Mouse (Mus musculus) myocyte (in vitro differentiated cells): Measurements from ENCODE around the gene Srpk3. TPM values are rescaled to one million over a fixed set of nuclear protein-coding genes. Genes with fewer than 3 reads are reported as not detected.

ENCODE experiments used
- H3K27me3 ChIP-seq: one replicate; pipeline ENCODE4 v1.6.1; 2011; ENCODE audit not compliant: control insufficient read depth, insufficient read depth, insufficient read length
- H3K36me3 ChIP-seq: one replicate; pipeline ENCODE4 v1.6.1; 2011; ENCODE audit not compliant: control insufficient read depth, insufficient read depth
- H3K4me2 ChIP-seq: one replicate; pipeline ENCODE4 v1.6.1; 2011; ENCODE audit warnings: low read depth, control low read depth
- H3K4me3 ChIP-seq: one replicate; pipeline ENCODE4 v1.5.1; 2011; ENCODE audit warnings: mild to moderate bottlenecking, control low read depth, moderate library complexity
- H3K79me2 ChIP-seq: one replicate; pipeline ENCODE4 v1.6.1; 2011; ENCODE audit not compliant: control insufficient read depth, insufficient read depth
- H3ac ChIP-seq: one replicate; pipeline ENCODE4 v1.6.1; 2011; ENCODE audit not compliant: control insufficient read depth, insufficient read length
- CEBPB ChIP-seq: IDR thresholded peaks from 2 replicates; pipeline ENCODE4 v1.6.1; 2011; ENCODE audit warnings: mild to moderate bottlenecking, moderate library complexity; ENCODE audit not compliant: poor library complexity, insufficient read depth, severe bottlenecking
- E2F4 ChIP-seq: IDR thresholded peaks from one replicate; pipeline ENCODE4 v1.6.1; 2011; ENCODE audit warnings: mild to moderate bottlenecking, control low read depth, moderate library complexity; ENCODE audit not compliant: insufficient read depth
- MAX ChIP-seq: IDR thresholded peaks from one replicate; pipeline ENCODE4 v1.6.1; 2011; ENCODE audit warnings: low read depth, mild to moderate bottlenecking, control low read depth
- MYOD1 ChIP-seq, 3 experiments: IDR thresholded peaks; one replicate each; pipeline ENCODE4 v1.6.1; 2011; ENCODE audit warnings: control low read depth in 2 of 3, low read depth in 2 of 3, mild to moderate bottlenecking in 2 of 3, moderate library complexity in 1 of 3; ENCODE audit not compliant: insufficient read length in 2 of 3, control insufficient read depth in 1 of 3
- MYOG ChIP-seq, 3 experiments: IDR thresholded peaks; one replicate each; pipeline ENCODE4 v1.6.1; 2011; ENCODE audit warnings: control low read depth in 2 of 3, low read depth in 2 of 3, mild to moderate bottlenecking in 2 of 3; ENCODE audit not compliant: insufficient read length in 2 of 3, control insufficient read depth in 1 of 3, insufficient read depth in 1 of 3
- POLR2A ChIP-seq: IDR thresholded peaks from one replicate; pipeline ENCODE4 v1.6.1; 2011; ENCODE audit warnings: low read depth, mild to moderate bottlenecking, control low read depth, moderate library complexity; ENCODE audit not compliant: insufficient read length
- POLR2AphosphoS2 ChIP-seq: IDR thresholded peaks from one replicate; pipeline ENCODE4 v1.6.1; 2011; ENCODE audit warnings: low read depth, control low read depth; ENCODE audit not compliant: insufficient read length
- REST ChIP-seq: IDR thresholded peaks from one replicate; pipeline ENCODE4 v1.6.1; 2011; ENCODE audit warnings: mild to moderate bottlenecking, control low read depth, moderate library complexity; ENCODE audit not compliant: insufficient read depth, insufficient read length
- SRF ChIP-seq: IDR thresholded peaks from one replicate; pipeline ENCODE4 v1.6.1; 2011; ENCODE audit warnings: low read depth; ENCODE audit not compliant: control insufficient read depth, insufficient read length
- TCF12 ChIP-seq: IDR thresholded peaks from one replicate; pipeline ENCODE4 v1.6.1; 2011; ENCODE audit warnings: mild to moderate bottlenecking, control low read depth; ENCODE audit not compliant: poor library complexity, insufficient read depth, severe bottlenecking
- TCF3 ChIP-seq: IDR thresholded peaks from one replicate; pipeline ENCODE4 v1.6.1; 2011; ENCODE audit warnings: low read depth, control low read depth; ENCODE audit not compliant: insufficient read length
- USF1 ChIP-seq: IDR thresholded peaks from one replicate; pipeline ENCODE4 v1.6.1; 2011; ENCODE audit warnings: low read depth, mild to moderate bottlenecking, control low read depth, moderate library complexity
- polyA plus RNA-seq: library from polyadenylated mRNA; unstranded; fragments of >200 nt; fragmentation: generic; extraction: Trizol; gene quantifications from one replicate; pipeline ENCODE4 v1.2.1, GENCODE M21; 2012; ENCODE audit warnings: missing spikeins

Gene Srpk3
- polyA plus RNA-seq, 1 experiment, result 16.9 TPM

- H3K27me3 ChIP-seq, result no peaks in the 10 kb centered on the region
- no peak for TF ChIP-seq SRF
- TF ChIP-seq MYOD1 (IDR thresholded peaks at IDR 0.05; ENCODE audit: control insufficient read depth in 1 of 3, insufficient read length in 2 of 3, low read depth in 2 of 3), result no peak
- TF ChIP-seq CEBPB, result no peak
- TF ChIP-seq TCF3, result no peak
- TF ChIP-seq POLR2AphosphoS2, result no peak
- TF ChIP-seq REST, result no peak
- TF ChIP-seq USF1, result no peak
- TF ChIP-seq E2F4, result no peak
- TF ChIP-seq TCF12, result no peak
- TF ChIP-seq MYOG (IDR thresholded peaks at IDR 0.05; ENCODE audit: control insufficient read depth in 1 of 3, insufficient read depth in 1 of 3, insufficient read length in 2 of 3, low read depth in 2 of 3), result no peak
- no peak for TF ChIP-seq MAX
- TF ChIP-seq POLR2A, result no peak
- no peaks in the 10 kb centered on the region for H3K36me3 ChIP-seq
- H3K4me3 ChIP-seq, result no peak overlapping the region
- H3K79me2 ChIP-seq, result no peaks in the 10 kb centered on the region
- no peak overlapping the region for H3ac ChIP-seq
- H3K4me2 ChIP-seq, result no peak overlapping the region
Observed at GRCm38 (mm10) chrX:73765311-73765710, 8.9 kb upstream of the Srpk3 start.

GRCm38 (mm10) chrX:73767267-73767666 is 6.9 kb upstream of the Srpk3 start:
- H3K27me3 ChIP-seq, result no peaks in the 10 kb centered on the region

GRCm38 (mm10) chrX:73774802-73775483 is 738 bp downstream of the Srpk3 start:
- H3ac ChIP-seq, result no peak overlapping the region
- peak overlapping the region; percentile 6 for H3K4me3 ChIP-seq
- TF ChIP-seq SRF (no peak), POLR2AphosphoS2 (peak; percentile 73), E2F4 (no peak), MYOD1 (IDR thresholded peaks at IDR 0.05; ENCODE audit: control insufficient read depth in 1 of 3, insufficient read length in 2 of 3, low read depth in 2 of 3) (no peak), TCF3 (no peak), REST (no peak), MYOG (IDR thresholded peaks at IDR 0.05; ENCODE audit: control insufficient read depth in 1 of 3, insufficient read depth in 1 of 3, insufficient read length in 2 of 3, low read depth in 2 of 3) (peak in 1 of 3 experiments; percentile 33), CEBPB (no peak), POLR2A (peak; percentile 19), USF1 (no peak), MAX (no peak)

More at GRCm38 (mm10) chrX:73767267-73767666, 6.9 kb upstream of the Srpk3 start:
- H3K36me3 ChIP-seq, result no peaks in the 10 kb centered on the region
- H3K4me3 ChIP-seq, result no peak overlapping the region
- no peaks in the 10 kb centered on the region for H3K79me2 ChIP-seq
- TF ChIP-seq POLR2A, result no peak
- TF ChIP-seq TCF12, result no peak
- no peak for TF ChIP-seq MYOG (IDR thresholded peaks at IDR 0.05; ENCODE audit: control insufficient read depth in 1 of 3, insufficient read depth in 1 of 3, insufficient read length in 2 of 3, low read depth in 2 of 3)
- no peak for TF ChIP-seq E2F4
- TF ChIP-seq CEBPB, result no peak
- TF ChIP-seq SRF, result no peak
- H3K4me2 ChIP-seq, result no peak overlapping the region
- H3ac ChIP-seq, result no peak overlapping the region

GRCm38 (mm10) chrX:73782227-73782626 is 8.0 kb downstream of the Srpk3 start:
- Histone ChIP-seq H3K4me3 (no peak overlapping the region), H3K36me3 (peaks cover 25% of the 10 kb centered on the region), H3K79me2 (peaks cover 36% of the 10 kb centered on the region), H3ac (no peak overlapping the region), H3K27me3 (no peaks in the 10 kb centered on the region), H3K4me2 (no peak overlapping the region)
- TF ChIP-seq TCF12 (no peak), REST (no peak), E2F4 (no peak), POLR2AphosphoS2 (no peak), CEBPB (no peak), MAX (no peak), TCF3 (no peak), SRF (no peak), MYOG (IDR thresholded peaks at IDR 0.05; ENCODE audit: control insufficient read depth in 1 of 3, insufficient read depth in 1 of 3, insufficient read length in 2 of 3, low read depth in 2 of 3) (no peak), MYOD1 (IDR thresholded peaks at IDR 0.05; ENCODE audit: control insufficient read depth in 1 of 3, insufficient read length in 2 of 3, low read depth in 2 of 3) (no peak), POLR2A (no peak), USF1 (no peak)

More at GRCm38 (mm10) chrX:73774802-73775483, 738 bp downstream of the Srpk3 start:
- Histone ChIP-seq H3K79me2 (no peaks in the 10 kb centered on the region), H3K36me3 (peaks cover 13% of the 10 kb centered on the region), H3K27me3 (no peaks in the 10 kb centered on the region), H3K4me2 (peak overlapping the region; percentile 55)
